Mouse (Mus musculus) MEL (cell line): ENCODE data around the gene Myog. TPM values are rescaled to one million over a fixed set of nuclear protein-coding genes. Genes with fewer than 3 reads are reported as not detected.

Experiments used
- DNase-seq: peaks from one replicate; pipeline ENCODE4 v3.0.0; 2011; ENCODE audit warnings: low read depth, low spot score
- H3K27ac ChIP-seq: 2 replicates; pipeline ENCODE4 v1.5.1; 2012; ENCODE audit warnings: low read depth, mild to moderate bottlenecking, control low read depth, low read length, moderate library complexity; ENCODE audit not compliant: control insufficient read depth
- H3K27me3 ChIP-seq, 2 experiments: fragments of 150-350 bp in 1 of 2; sonication (generic) in 1 of 2; 2 replicates each; pipeline ENCODE4 v1.6.1; 2012; ENCODE audit warnings: low read length in 2 of 2, mild to moderate bottlenecking in 2 of 2, improper control_type of control experiment in 1 of 2, moderate library complexity in 1 of 2; ENCODE audit not compliant: insufficient read depth in 2 of 2, control insufficient read depth in 1 of 2
- H3K36me3 ChIP-seq, 2 experiments: 2 replicates each; pipeline ENCODE4 v1.6.1; 2012 to 2014; ENCODE audit warnings: low read length in 2 of 2, improper control_type of control experiment in 1 of 2, inconsistent platforms in 1 of 2, mild to moderate bottlenecking in 1 of 2; ENCODE audit not compliant: insufficient read depth in 2 of 2, control insufficient read depth in 1 of 2
- H3K4me1 ChIP-seq, 2 experiments: fragments of 150-350 bp in 1 of 2; sonication (generic) in 1 of 2; 2 replicates each; pipeline ENCODE4 v1.6.1; 2012; ENCODE audit warnings: low read length in 2 of 2, improper control_type of control experiment in 1 of 2, mild to moderate bottlenecking in 1 of 2; ENCODE audit not compliant: insufficient read depth in 2 of 2, control insufficient read depth in 1 of 2
- H3K4me3 ChIP-seq, 2 experiments: fragments of 150-350 bp in 1 of 2; sonication (generic) in 1 of 2; 2 replicates each; pipeline ENCODE4 v1.5.1; 2012; ENCODE audit warnings: low read depth in 2 of 2, low read length in 2 of 2, mild to moderate bottlenecking in 2 of 2, moderate library complexity in 2 of 2, control low read depth in 1 of 2, improper control_type of control experiment in 1 of 2; ENCODE audit not compliant: control insufficient read depth in 1 of 2, insufficient read depth in 1 of 2
- H3K79me2 ChIP-seq: 2 replicates; pipeline ENCODE4 v1.6.1; 2012; ENCODE audit warnings: mild to moderate bottlenecking, low read length, moderate library complexity; ENCODE audit not compliant: control insufficient read depth, poor library complexity, insufficient read depth
- H3K9ac ChIP-seq: 2 replicates; pipeline ENCODE4 v1.6.1; 2012; ENCODE audit warnings: low read depth, mild to moderate bottlenecking, control low read depth, low read length, moderate library complexity; ENCODE audit not compliant: control insufficient read depth, poor library complexity, severe bottlenecking
- H3K9me3 ChIP-seq: fragments of 150-350 bp; sonication (generic); replicated peaks from 2 replicates; pipeline ENCODE4 v1.6.1; 2012; ENCODE audit warnings: mild to moderate bottlenecking, low read length, improper control_type of control experiment, moderate library complexity; ENCODE audit not compliant: insufficient read depth
- ELF1 ChIP-seq: IDR thresholded peaks from 2 replicates; pipeline ENCODE4 v1.6.1; 2014; ENCODE audit warnings: low read depth, mild to moderate bottlenecking, inconsistent platforms, low read length, improper control_type of control experiment, moderate library complexity
- EP300 ChIP-seq, 2 experiments: IDR thresholded peaks; 2 replicates each; pipeline ENCODE4 v1.6.1; 2011; ENCODE audit warnings: improper control_type of control experiment in 2 of 2, low read length in 2 of 2, low read depth in 1 of 2, mild to moderate bottlenecking in 1 of 2
- GABPA ChIP-seq: IDR thresholded peaks from 2 replicates; pipeline ENCODE4 v1.6.1; 2012; ENCODE audit warnings: low read depth, mild to moderate bottlenecking, inconsistent platforms, low read length, improper control_type of control experiment, moderate library complexity
- HCFC1 ChIP-seq: IDR thresholded peaks from 2 replicates; pipeline ENCODE4 v1.6.1; 2012; ENCODE audit warnings: low read depth, mild to moderate bottlenecking, inconsistent platforms, low read length, improper control_type of control experiment, moderate library complexity
- KAT2A ChIP-seq: conservative IDR thresholded peaks from 2 replicates; pipeline ENCODE4 v1.6.1; 2012; ENCODE audit warnings: low read depth, low read length, improper control_type of control experiment, inconsistent platforms
- MEF2A ChIP-seq: IDR thresholded peaks from 2 replicates; pipeline ENCODE4 v1.6.1; 2014; ENCODE audit warnings: low read depth, mild to moderate bottlenecking, inconsistent platforms, low read length, improper control_type of control experiment; ENCODE audit not compliant: poor library complexity, insufficient replicate concordance, severe bottlenecking; ENCODE audit errors: extremely low read depth
- NRF1 ChIP-seq: IDR thresholded peaks from 2 replicates; pipeline ENCODE4 v1.6.1; 2014; ENCODE audit warnings: low read depth, mild to moderate bottlenecking, inconsistent platforms, low read length, improper control_type of control experiment, moderate library complexity; ENCODE audit not compliant: poor library complexity, insufficient read depth, severe bottlenecking
- POLR2A ChIP-seq, 2 experiments: IDR thresholded peaks; 2 replicates each; pipeline ENCODE4 v1.6.1; 2011 to 2012; ENCODE audit warnings: low read length in 2 of 2, mild to moderate bottlenecking in 2 of 2, control low read depth in 1 of 2, improper control_type of control experiment in 1 of 2, low read depth in 1 of 2, moderate library complexity in 1 of 2; ENCODE audit not compliant: control insufficient read depth in 1 of 2, insufficient read depth in 1 of 2, poor library complexity in 1 of 2
- POLR2AphosphoS5 ChIP-seq: IDR thresholded peaks from 2 replicates; pipeline ENCODE4 v1.6.1; 2012; ENCODE audit warnings: low read depth, borderline replicate concordance, mild to moderate bottlenecking, inconsistent platforms, low read length, moderate library complexity, mixed read lengths
- RAD21 ChIP-seq: IDR thresholded peaks from 2 replicates; pipeline ENCODE4 v1.6.1; 2011; ENCODE audit warnings: mild to moderate bottlenecking, low read depth, low read length, improper control_type of control experiment
- RCOR1 ChIP-seq: IDR thresholded peaks from 2 replicates; pipeline ENCODE4 v1.6.1; 2012; ENCODE audit warnings: low read depth, mild to moderate bottlenecking, inconsistent platforms, low read length, improper control_type of control experiment
- TBP ChIP-seq: IDR thresholded peaks from 2 replicates; pipeline ENCODE4 v1.8.0; 2011; ENCODE audit warnings: low read depth, low read length, improper control_type of control experiment
- TCF12 ChIP-seq: IDR thresholded peaks from 2 replicates; pipeline ENCODE4 v1.6.1; 2014; ENCODE audit warnings: low read depth, mild to moderate bottlenecking, inconsistent platforms, low read length, improper control_type of control experiment, moderate library complexity
- UBTF ChIP-seq: IDR thresholded peaks from 2 replicates; pipeline ENCODE4 v1.6.1; 2012; ENCODE audit warnings: low read depth, mild to moderate bottlenecking, inconsistent platforms, low read length, improper control_type of control experiment, moderate library complexity, borderline replicate concordance; ENCODE audit not compliant: insufficient read depth
- ZC3H11A ChIP-seq: IDR thresholded peaks from 2 replicates; pipeline ENCODE4 v1.6.1; 2012; ENCODE audit warnings: low read depth, mild to moderate bottlenecking, inconsistent platforms, low read length, improper control_type of control experiment
- polyA plus RNA-seq, 2 experiments: library from polyadenylated mRNA; stranded (reverse) in 1 of 2; unstranded in 1 of 2; fragments of >175 nt in 1 of 2; fragments of >200 nt in 1 of 2; gene quantifications; 2 replicates each; pipeline versions ENCODE4 v1.2.1 to v1.2.4; 2012; ENCODE audit warnings: low replicate concordance in 2 of 2, low read depth in 1 of 2; ENCODE audit not compliant: insufficient read length in 2 of 2, insufficient read depth in 1 of 2, missing spikeins in 1 of 2
- total RNA-seq: library from RNA; depleted of rRNA; stranded (reverse); fragments of 300-350 nt; gene quantifications from 2 replicates; pipeline ENCODE4 v1.2.3, GENCODE M21; 2012

The Myog gene
- total and polyA plus RNA-seq, 3 experiments, result not detected

- no peak for DNase-seq
- H3K9me3 ChIP-seq, result no peaks in the 10 kb centered on the region
- peaks cover 0 to 2% of the 10 kb centered on the region in 2 experiments; a peak in 2 of 4 replicates for H3K27me3 ChIP-seq
- no peaks in the 10 kb centered on the region for H3K79me2 ChIP-seq
- H3K9ac ChIP-seq, result no peak overlapping the region
- H3K27ac ChIP-seq, result no peak overlapping the region
- no peak overlapping the region for H3K4me3 ChIP-seq
- H3K4me1 ChIP-seq, result no peaks in the 10 kb centered on the region
- TF ChIP-seq RCOR1, result no peak
- TF ChIP-seq GABPA, result no peak
- no peaks in the 10 kb centered on the region for H3K36me3 ChIP-seq
Observed at GRCm38 (mm10) chr1:134333371-134334110, 43.8 kb downstream of the Myog start.

- Histone ChIP-seq H3K9me3 (no peaks in the 10 kb centered on the region), H3K9ac (no peak overlapping the region), H3K79me2 (no peaks in the 10 kb centered on the region), H3K36me3 (no peaks in the 10 kb centered on the region), H3K4me1 (no peaks in the 10 kb centered on the region), H3K27ac (no peak overlapping the region), H3K27me3 (no peaks in the 10 kb centered on the region; a peak in 1 of 4 replicates), H3K4me3 (no peak overlapping the region)
- no peak for DNase-seq
- no peak for TF ChIP-seq RAD21
- no peak for TF ChIP-seq EP300 (IDR thresholded peaks at IDR 0.05; ENCODE audit: low read depth in 1 of 2, low read length in 2 of 2)
- no peak for TF ChIP-seq HCFC1
- no peak for TF ChIP-seq UBTF
- no peak for TF ChIP-seq MEF2A
- no peak for TF ChIP-seq TBP
- TF ChIP-seq TCF12, result no peak
- TF ChIP-seq ELF1, result no peak
- TF ChIP-seq GABPA, result no peak
- no peak for TF ChIP-seq POLR2AphosphoS5
- no peak for TF ChIP-seq ZC3H11A
- TF ChIP-seq NRF1, result no peak
- TF ChIP-seq KAT2A, result no peak
- TF ChIP-seq POLR2A (IDR thresholded peaks at IDR 0.05; ENCODE audit: control insufficient read depth in 1 of 2, insufficient read depth in 1 of 2, low read depth in 1 of 2, low read length in 2 of 2, poor library complexity in 1 of 2), result no peak
Observed at GRCm38 (mm10) chr1:134334111-134334827, 44.5 kb downstream of the Myog start.
